Mouse (Mus musculus) skeletal muscle tissue, adult 2 months (tissue): ENCODE data around the gene Ddo.

Experiments used
- DNase-seq: peaks from one replicate; pipeline ENCODE4 v3.0.0-alpha.2; 2012; ENCODE audit warnings: low read depth, low spot score

Ddo gene

GRCm38 (mm10) chr10:40629656-40630311 is at the start of gene Ddo:
Ddo (plus strand) TSS chr10:40630011.
- DNase-seq: peak; percentile 93

- no peak for DNase-seq
Measured at GRCm38 (mm10) chr10:40583584-40584255, 46.1 kb upstream of the Ddo start.

GRCm38 (mm10) chr10:40592186-40592585 is 37.6 kb upstream of the Ddo start:
- DNase-seq: no peak

- DNase-seq: peak; percentile 10
Measured at GRCm38 (mm10) chr10:40597177-40597576, 32.6 kb upstream of the Ddo start.

GRCm38 (mm10) chr10:40604706-40605394 is 25.0 kb upstream of the Ddo start:
- no peak for DNase-seq

- no peak for DNase-seq
Measured at GRCm38 (mm10) chr10:40617973-40618372, 11.8 kb upstream of the Ddo start.

GRCm38 (mm10) chr10:40619760-40620159 is 10.1 kb upstream of the Ddo start:
- DNase-seq: no peak

GRCm38 (mm10) chr10:40629140-40629539 is 671 bp upstream of the Ddo start:
- DNase-seq: peak; percentile 39

- DNase-seq: no peak
Measured at GRCm38 (mm10) chr10:40630457-40630856, 646 bp downstream of the Ddo start.

- peak; percentile 62 for DNase-seq
Measured at GRCm38 (mm10) chr10:40630961-40631360, 1.1 kb downstream of the Ddo start.

- no peak for DNase-seq
Measured at GRCm38 (mm10) chr10:40632087-40632486, 2.3 kb downstream of the Ddo start.

GRCm38 (mm10) chr10:40637331-40637730 is 7.5 kb downstream of the Ddo start:
- DNase-seq: no peak

- DNase-seq: no peak
Measured at GRCm38 (mm10) chr10:40638276-40638675, 8.5 kb downstream of the Ddo start.

- no peak for DNase-seq
Measured at GRCm38 (mm10) chr10:40638823-40639819, 9.3 kb downstream of the Ddo start.

- DNase-seq: no peak
Measured at GRCm38 (mm10) chr10:40640406-40640805, 10.6 kb downstream of the Ddo start.

GRCm38 (mm10) chr10:40641901-40642300 is 12.1 kb downstream of the Ddo start:
- DNase-seq: no peak

- DNase-seq: no peak
Measured at GRCm38 (mm10) chr10:40643126-40643525, 13.3 kb downstream of the Ddo start.

GRCm38 (mm10) chr10:40644456-40644855 is 14.6 kb downstream of the Ddo start:
- no peak for DNase-seq

- no peak for DNase-seq
Measured at GRCm38 (mm10) chr10:40645346-40645745, 15.5 kb downstream of the Ddo start.

- no peak for DNase-seq
Measured at GRCm38 (mm10) chr10:40648776-40649175, 19.0 kb downstream of the Ddo start.

- DNase-seq: no peak
Measured at GRCm38 (mm10) chr10:40649634-40650033, 19.8 kb downstream of the Ddo start.
